Mouse (Mus musculus): Measurements from ENCODE around the gene Edc3.

GRCm38 (mm10) chr9:57762563-57762991 is 54.2 kb downstream of the Edc3 start:
- no peak for TF ChIP-seq GATA1 (IDR thresholded peaks at IDR 0.05; ENCODE audit: borderline replicate concordance, low read length)
- no peak for TF ChIP-seq FLI1 (IDR thresholded peaks at IDR 0.05; ENCODE audit: low read length)
